Mouse (Mus musculus): ENCODE results near the gene Cap2. TPM values are rescaled to one million over a fixed set of nuclear protein-coding genes. Genes with fewer than 3 reads are reported as not detected.
A peak's percentile ranks its signal among the peaks of the same experiment; 100 is the strongest.

The Cap2 gene
- polyA plus RNA-seq, 1 experiment from 2014 or later, result 4.3 TPM

GRCm38 (mm10) chr13:46626608-46627007, 125.0 kb downstream of the Cap2 start:
- Histone ChIP-seq H3K9ac (no peak overlapping the region), H3K4me2 (no peak overlapping the region), H3K27ac (ENCODE audit: low read depth) (peak overlapping the region; percentile 18; the same call in 1 of the 2 replicates), H3K27me3 (ENCODE audit: insufficient read depth, low read length) (no peaks in the 10 kb centered on the region), H3K4me3 (ENCODE audit: low read depth, low read length) (no peak overlapping the region), H3K9me3 (ENCODE audit: low read depth, low read length) (no peaks in the 10 kb centered on the region), H3K36me3 (ENCODE audit: insufficient read depth) (no peaks in the 10 kb centered on the region), H3K4me1 (ENCODE audit: insufficient read depth) (no peaks in the 10 kb centered on the region)
- no peak for TF ChIP-seq CTCF (IDR thresholded peaks at IDR 0.05; ENCODE audit: low read depth)
- ATAC-seq (ENCODE audit: insufficient read depth) (no peak), DNase-seq (peak; percentile 41)
- 61% methylated on average over 9 of the region's 9 CpGs for WGBS

GRCm38 (mm10) chr13:46627841-46628240, 126.2 kb downstream of the Cap2 start:
- Histone ChIP-seq H3K4me1 (ENCODE audit: insufficient read depth) (no peaks in the 10 kb centered on the region), H3K4me3 (ENCODE audit: low read depth, low read length) (no peak overlapping the region), H3K4me2 (no peak overlapping the region), H3K27ac (ENCODE audit: low read depth) (no peak overlapping the region), H3K36me3 (ENCODE audit: insufficient read depth) (no peaks in the 10 kb centered on the region), H3K9ac (no peak overlapping the region), H3K9me3 (ENCODE audit: low read depth, low read length) (no peaks in the 10 kb centered on the region), H3K27me3 (ENCODE audit: insufficient read depth, low read length) (no peaks in the 10 kb centered on the region)
- ATAC-seq (ENCODE audit: insufficient read depth) (no peak), DNase-seq (peak; percentile 81)
- TF ChIP-seq CTCF (IDR thresholded peaks at IDR 0.05; ENCODE audit: low read depth), result no peak
- 52% methylated on average over 10 of the region's 10 CpGs for WGBS

- no peaks in the 10 kb centered on the region for H3K4me1 ChIP-seq (ENCODE audit: insufficient read depth)
- no peak for TF ChIP-seq CTCF (IDR thresholded peaks at IDR 0.05; ENCODE audit: low read depth)
- no peak overlapping the region for H3K9ac ChIP-seq
- no peak overlapping the region for H3K27ac ChIP-seq (ENCODE audit: low read depth)
- ATAC-seq (ENCODE audit: insufficient read depth), result no peak
- DNase-seq, result no peak
- no peaks in the 10 kb centered on the region for H3K9me3 ChIP-seq (ENCODE audit: low read depth, low read length)
- H3K36me3 ChIP-seq (ENCODE audit: insufficient read depth), result no peaks in the 10 kb centered on the region
- no peak overlapping the region for H3K4me3 ChIP-seq (ENCODE audit: low read depth, low read length)
- H3K27me3 ChIP-seq (ENCODE audit: insufficient read depth, low read length), result no peaks in the 10 kb centered on the region; the same call in 1 of the 2 replicates
- 62% methylated on average over 6 of the region's 6 CpGs for WGBS
- H3K4me2 ChIP-seq, result no peak overlapping the region
Measured at GRCm38 (mm10) chr13:46629391-46629790, 127.7 kb downstream of the Cap2 start.

DNA sequence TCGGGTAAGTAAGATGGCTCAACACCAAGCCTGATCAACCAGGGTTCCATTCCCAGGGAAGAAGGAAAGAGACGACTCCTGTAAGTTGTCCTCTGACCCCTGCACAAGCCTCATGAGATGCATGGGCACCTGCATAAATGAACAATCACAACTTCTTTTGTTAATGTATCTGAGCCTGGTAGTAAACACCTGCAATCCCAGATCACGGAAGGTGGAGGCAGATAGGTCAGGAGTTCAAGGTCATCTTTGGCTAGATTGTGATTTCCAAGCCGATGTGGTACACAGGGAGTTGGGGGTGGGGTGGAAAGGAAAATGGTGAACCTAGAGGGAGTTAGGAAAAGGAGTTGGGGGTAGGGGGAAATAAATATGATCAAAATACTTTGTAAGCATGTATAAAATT, 131.1 kb downstream of the Cap2 start:
- no peak for TF ChIP-seq CTCF (IDR thresholded peaks at IDR 0.05; ENCODE audit: low read depth)
- no peak overlapping the region for H3K4me3 ChIP-seq (ENCODE audit: low read depth, low read length)
- no peaks in the 10 kb centered on the region; the same call in 1 of the 2 replicates for H3K27me3 ChIP-seq (ENCODE audit: insufficient read depth, low read length)
- no peak for DNase-seq
- H3K27ac ChIP-seq (ENCODE audit: low read depth), result no peak overlapping the region
- ATAC-seq (ENCODE audit: insufficient read depth), result no peak
- no peaks in the 10 kb centered on the region for H3K9me3 ChIP-seq (ENCODE audit: low read depth, low read length)
- H3K9ac ChIP-seq, result no peak overlapping the region
- no peaks in the 10 kb centered on the region for H3K4me1 ChIP-seq (ENCODE audit: insufficient read depth)
- 39% methylated on average over 4 of the region's 4 CpGs for WGBS
- H3K36me3 ChIP-seq (ENCODE audit: insufficient read depth), result no peaks in the 10 kb centered on the region
- no peak overlapping the region for H3K4me2 ChIP-seq

DNA sequence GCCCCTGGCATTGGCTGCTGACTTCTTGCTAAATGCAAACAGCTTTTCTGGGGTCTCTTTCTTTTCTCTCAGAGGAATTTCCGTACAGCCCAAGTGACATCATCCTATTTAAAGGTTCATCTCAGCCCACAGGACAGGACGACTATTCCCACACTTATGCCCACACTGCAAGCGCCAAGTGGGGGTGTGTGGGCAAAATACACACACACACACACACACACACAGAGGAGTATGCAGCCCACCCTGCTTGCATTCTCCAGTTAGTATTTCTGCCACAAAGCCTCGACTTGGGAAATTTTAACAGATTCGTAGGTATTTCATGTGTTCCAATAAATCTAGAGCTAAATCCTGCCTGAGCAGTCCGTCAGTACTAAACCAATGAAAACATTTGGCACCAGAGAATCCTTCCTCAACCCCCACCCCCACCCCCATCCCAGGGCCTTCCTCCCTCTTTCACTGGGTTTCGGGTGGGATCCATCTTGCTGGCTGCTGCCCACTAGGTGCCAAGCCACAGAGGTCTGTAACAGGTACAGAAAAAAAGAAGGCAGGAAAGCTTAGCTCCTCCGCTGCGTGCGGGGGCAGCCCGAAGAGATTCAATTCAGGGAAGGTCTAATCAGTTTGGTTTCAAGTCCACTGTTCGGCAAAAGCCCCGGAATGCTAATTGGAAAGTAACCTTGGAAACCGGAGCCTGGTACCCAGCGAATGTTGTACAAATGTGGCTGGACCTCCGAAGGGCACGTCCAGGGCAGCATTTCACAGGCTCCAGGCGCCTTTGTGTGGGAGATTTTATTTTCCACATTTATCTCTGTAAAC, 131.9 kb downstream of the Cap2 start:
- H3K9ac ChIP-seq, result no peak overlapping the region
- TF ChIP-seq CTCF (IDR thresholded peaks at IDR 0.05; ENCODE audit: low read depth), result no peak
- no peaks in the 10 kb centered on the region for H3K4me1 ChIP-seq (ENCODE audit: insufficient read depth)
- H3K27ac ChIP-seq (ENCODE audit: low read depth), result no peak overlapping the region
- H3K36me3 ChIP-seq (ENCODE audit: insufficient read depth), result no peaks in the 10 kb centered on the region
- no peak overlapping the region for H3K4me2 ChIP-seq
- no peak overlapping the region for H3K4me3 ChIP-seq (ENCODE audit: low read depth, low read length)
- ATAC-seq (ENCODE audit: insufficient read depth) (no peak), DNase-seq (peak; percentile 26)
- no peaks in the 10 kb centered on the region; the same call in 1 of the 2 replicates for H3K27me3 ChIP-seq (ENCODE audit: insufficient read depth, low read length)
- no peaks in the 10 kb centered on the region for H3K9me3 ChIP-seq (ENCODE audit: low read depth, low read length)
- 52% methylated on average over 18 of the region's 18 CpGs for WGBS

GRCm38 (mm10) chr13:46634133-46634488, 132.5 kb downstream of the Cap2 start:
- Histone ChIP-seq H3K27me3 (ENCODE audit: insufficient read depth, low read length) (no peaks in the 10 kb centered on the region; the same call in 1 of the 2 replicates), H3K9ac (no peak overlapping the region), H3K4me2 (no peak overlapping the region), H3K4me3 (ENCODE audit: low read depth, low read length) (no peak overlapping the region), H3K27ac (ENCODE audit: low read depth) (no peak overlapping the region), H3K4me1 (ENCODE audit: insufficient read depth) (no peaks in the 10 kb centered on the region), H3K9me3 (ENCODE audit: low read depth, low read length) (no peaks in the 10 kb centered on the region), H3K36me3 (ENCODE audit: insufficient read depth) (no peaks in the 10 kb centered on the region)
- ATAC-seq (ENCODE audit: insufficient read depth), result no peak
- 52% methylated on average over 6 of the region's 6 CpGs for WGBS
- peak; percentile 23 for DNase-seq
- TF ChIP-seq CTCF (IDR thresholded peaks at IDR 0.05; ENCODE audit: low read depth), result no peak

GRCm38 (mm10) chr13:46640608-46641468, 139.2 kb downstream of the Cap2 start:
- Histone ChIP-seq H3K36me3 (ENCODE audit: insufficient read depth) (no peaks in the 10 kb centered on the region), H3K4me2 (no peak overlapping the region), H3K4me3 (ENCODE audit: low read depth, low read length) (no peak overlapping the region), H3K9ac (no peak overlapping the region), H3K27ac (ENCODE audit: low read depth) (no peak overlapping the region), H3K27me3 (ENCODE audit: insufficient read depth, low read length) (no peaks in the 10 kb centered on the region), H3K9me3 (ENCODE audit: low read depth, low read length) (peaks cover 3% of the 10 kb centered on the region; the same call in 1 of the 2 replicates), H3K4me1 (ENCODE audit: insufficient read depth) (no peaks in the 10 kb centered on the region)
- WGBS, result 83% methylated on average over 10 of the region's 10 CpGs
- DNase-seq (no peak), ATAC-seq (ENCODE audit: insufficient read depth) (no peak)
- TF ChIP-seq CTCF (IDR thresholded peaks at IDR 0.05; ENCODE audit: low read depth), result no peak

Data from lung, embryonic 14.5 days (tissue).